Mouse (Mus musculus): Measurements from ENCODE around the gene Zfp319. TPM values are rescaled to one million over a fixed set of nuclear protein-coding genes. Genes with fewer than 3 reads are reported as not detected.

Gene Zfp319
- polyA plus RNA-seq, 2 experiments, result 0.81 to 0.83 TPM

GRCm38 (mm10) chr8:95351461-95351860, 19.7 kb upstream of the Zfp319 start:
- DNase-seq (ENCODE audit: low read depth in 3 of 3, low spot score in 3 of 3), result no peak

GRCm38 (mm10) chr8:95348811-95349630, 17.3 kb upstream of the Zfp319 start:
- WGBS (ENCODE audit: insufficient replicate concordance), result 51% methylated on average over 19 of the region's 19 CpGs
- TF ChIP-seq EP300 (IDR thresholded peaks at IDR 0.05; ENCODE audit: low read depth) (no peak), CTCF (IDR thresholded peaks at IDR 0.05; ENCODE audit: low read depth) (no peak)
- no peak overlapping the region for H3K4me3 ChIP-seq (ENCODE audit: insufficient read depth in 1 of 2, low read depth in 2 of 2, low read length in 2 of 2)
- H3K27me3 ChIP-seq (ENCODE audit: control insufficient read depth, insufficient read depth, low read length), result peaks cover 33% of the 10 kb centered on the region
- no peak for DNase-seq (ENCODE audit: low read depth in 3 of 3, low spot score in 3 of 3)
- no peak for ATAC-seq (ENCODE audit: insufficient read depth)
- H3K9me3 ChIP-seq (ENCODE audit: control insufficient read depth, low read length), result no peaks in the 10 kb centered on the region
- no peak overlapping the region for H3K4me2 ChIP-seq (ENCODE audit: low read depth)
- H3K9ac ChIP-seq (replicated peaks), result no peak overlapping the region
- H3K36me3 ChIP-seq (replicated peaks; ENCODE audit: control insufficient read depth, insufficient read depth, low read depth), result no peaks in the 10 kb centered on the region
- no peak overlapping the region for H3K27ac ChIP-seq
- no peaks in the 10 kb centered on the region for H3K4me1 ChIP-seq (replicated peaks; ENCODE audit: control insufficient read depth in 2 of 2, insufficient read depth in 2 of 2, low read length in 1 of 2)

More at GRCm38 (mm10) chr8:95351461-95351860, 19.7 kb upstream of the Zfp319 start:
- H3K9ac ChIP-seq (replicated peaks), result no peak overlapping the region
- no peaks in the 10 kb centered on the region for H3K36me3 ChIP-seq (replicated peaks; ENCODE audit: control insufficient read depth, insufficient read depth, low read depth)
- no peak overlapping the region for H3K27ac ChIP-seq
- peak overlapping the region; percentile 58 for H3K4me2 ChIP-seq (ENCODE audit: low read depth)
- ATAC-seq (ENCODE audit: insufficient read depth), result no peak
- no peaks in the 10 kb centered on the region for H3K9me3 ChIP-seq (ENCODE audit: control insufficient read depth, low read length)
- TF ChIP-seq CTCF (IDR thresholded peaks at IDR 0.05; ENCODE audit: low read depth) (no peak), EP300 (IDR thresholded peaks at IDR 0.05; ENCODE audit: low read depth) (no peak)
- peaks cover 38% of the 10 kb centered on the region for H3K27me3 ChIP-seq (ENCODE audit: control insufficient read depth, insufficient read depth, low read length)
- no peak overlapping the region for H3K4me3 ChIP-seq (ENCODE audit: insufficient read depth in 1 of 2, low read depth in 2 of 2, low read length in 2 of 2)
- 6% methylated on average over 15 of the region's 15 CpGs for WGBS (ENCODE audit: insufficient replicate concordance)
- H3K4me1 ChIP-seq (replicated peaks; ENCODE audit: control insufficient read depth in 2 of 2, insufficient read depth in 2 of 2, low read length in 1 of 2), result no peaks in the 10 kb centered on the region

GRCm38 (mm10) chr8:95348356-95348755, 16.6 kb upstream of the Zfp319 start:
- DNase-seq (ENCODE audit: low read depth in 3 of 3, low spot score in 3 of 3) (no peak), ATAC-seq (ENCODE audit: insufficient read depth) (no peak)
- no peaks in the 10 kb centered on the region for H3K36me3 ChIP-seq (replicated peaks; ENCODE audit: control insufficient read depth, insufficient read depth, low read depth)
- H3K9ac ChIP-seq (replicated peaks), result no peak overlapping the region
- H3K27ac ChIP-seq, result no peak overlapping the region
- H3K4me2 ChIP-seq (ENCODE audit: low read depth), result no peak overlapping the region
- H3K4me1 ChIP-seq (replicated peaks; ENCODE audit: control insufficient read depth in 2 of 2, insufficient read depth in 2 of 2, low read length in 1 of 2), result no peaks in the 10 kb centered on the region
- H3K27me3 ChIP-seq (ENCODE audit: control insufficient read depth, insufficient read depth, low read length), result peaks cover 26% of the 10 kb centered on the region
- 56% methylated on average over 2 of the region's 2 CpGs for WGBS (ENCODE audit: insufficient replicate concordance)
- H3K4me3 ChIP-seq (ENCODE audit: insufficient read depth in 1 of 2, low read depth in 2 of 2, low read length in 2 of 2), result no peak overlapping the region
- H3K9me3 ChIP-seq (ENCODE audit: control insufficient read depth, low read length), result no peaks in the 10 kb centered on the region
- no peak for TF ChIP-seq CTCF (IDR thresholded peaks at IDR 0.05; ENCODE audit: low read depth)

GRCm38 (mm10) chr8:95346643-95347545, 15.1 kb upstream of the Zfp319 start:
- no peak overlapping the region for H3K4me2 ChIP-seq (ENCODE audit: low read depth)
- ATAC-seq (ENCODE audit: insufficient read depth) (no peak), DNase-seq (ENCODE audit: low read depth in 3 of 3, low spot score in 3 of 3) (peak in 1 of 3 experiments; percentile 32)

GRCm38 (mm10) chr8:95344668-95345067, 12.9 kb upstream of the Zfp319 start:
- ATAC-seq (ENCODE audit: insufficient read depth), result no peak

More at GRCm38 (mm10) chr8:95346643-95347545, 15.1 kb upstream of the Zfp319 start:
- H3K4me3 ChIP-seq (ENCODE audit: insufficient read depth in 1 of 2, low read depth in 2 of 2, low read length in 2 of 2), result no peak overlapping the region
- H3K36me3 ChIP-seq (replicated peaks; ENCODE audit: control insufficient read depth, insufficient read depth, low read depth), result no peaks in the 10 kb centered on the region
- no peaks in the 10 kb centered on the region for H3K9me3 ChIP-seq (ENCODE audit: control insufficient read depth, low read length)
- WGBS (ENCODE audit: insufficient replicate concordance), result 36% methylated on average over 8 of the region's 8 CpGs
- no peak overlapping the region for H3K27ac ChIP-seq
- H3K4me1 ChIP-seq (replicated peaks; ENCODE audit: control insufficient read depth in 2 of 2, insufficient read depth in 2 of 2, low read length in 1 of 2), result no peaks in the 10 kb centered on the region
- peaks cover 12% of the 10 kb centered on the region for H3K27me3 ChIP-seq (ENCODE audit: control insufficient read depth, insufficient read depth, low read length)
- peak; percentile 69 for TF ChIP-seq CTCF (IDR thresholded peaks at IDR 0.05; ENCODE audit: low read depth)
- TF ChIP-seq EP300 (IDR thresholded peaks at IDR 0.05; ENCODE audit: low read depth), result no peak
- H3K9ac ChIP-seq (replicated peaks), result no peak overlapping the region

More at GRCm38 (mm10) chr8:95344668-95345067, 12.9 kb upstream of the Zfp319 start:
- Histone ChIP-seq H3K9ac (replicated peaks) (no peak overlapping the region), H3K4me1 (replicated peaks; ENCODE audit: control insufficient read depth in 2 of 2, insufficient read depth in 2 of 2, low read length in 1 of 2) (no peaks in the 10 kb centered on the region), H3K4me3 (ENCODE audit: insufficient read depth in 1 of 2, low read depth in 2 of 2, low read length in 2 of 2) (no peak overlapping the region), H3K27ac (no peak overlapping the region), H3K27me3 (ENCODE audit: control insufficient read depth, insufficient read depth, low read length) (no peaks in the 10 kb centered on the region), H3K4me2 (ENCODE audit: low read depth) (no peak overlapping the region), H3K9me3 (ENCODE audit: control insufficient read depth, low read length) (no peaks in the 10 kb centered on the region), H3K36me3 (replicated peaks; ENCODE audit: control insufficient read depth, insufficient read depth, low read depth) (no peaks in the 10 kb centered on the region)
- no peak for DNase-seq (ENCODE audit: low read depth in 3 of 3, low spot score in 3 of 3)
- no peak for TF ChIP-seq EP300 (IDR thresholded peaks at IDR 0.05; ENCODE audit: low read depth)
- TF ChIP-seq CTCF (IDR thresholded peaks at IDR 0.05; ENCODE audit: low read depth), result peak; percentile 29; the same call in 1 of the 2 replicates
- 58% methylated on average over 6 of the region's 6 CpGs for whole genome bisulfite sequencing (ENCODE audit: insufficient replicate concordance)

All from liver, embryonic 14.5 days (tissue).